Mouse (Mus musculus): ENCODE measurements at regions not wholly inside any gene's neighbourhood (a gene's known extent, or its start where the extent isn't known, plus 50 kb on each side); places are given as distances from the start of the nearest gene placed in this dataset.

DNA sequence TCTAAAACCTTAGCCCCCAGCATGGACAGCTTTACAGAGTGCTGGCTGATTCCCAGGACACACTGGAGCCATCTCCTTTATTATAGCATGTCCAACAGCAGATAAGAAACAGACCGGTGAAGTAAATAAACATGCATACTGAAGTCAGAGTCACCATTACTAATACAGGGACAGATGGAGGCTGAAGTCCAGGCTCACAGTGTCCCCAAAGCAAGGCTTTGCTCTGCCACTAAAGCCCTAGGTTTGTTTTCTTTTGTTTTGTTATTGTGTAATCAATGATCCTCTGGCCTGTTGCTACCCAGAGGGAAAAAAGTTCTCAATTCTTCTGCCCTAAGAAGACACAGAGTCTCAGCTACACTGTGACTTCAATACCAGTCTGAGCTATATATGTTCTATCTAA, 56.2 kb upstream of the Nt5e start:
- no peak overlapping the region for H3K27ac ChIP-seq (ENCODE audit: low read length)
- no peak overlapping the region for H3K4me2 ChIP-seq (ENCODE audit: low read length)
- H3K4me1 ChIP-seq (ENCODE audit: control insufficient read depth, insufficient read depth, low read length) = no peaks in the 10 kb centered on the region
- no peaks in the 10 kb centered on the region for H3K9me3 ChIP-seq (replicated peaks; ENCODE audit: control insufficient read depth, low read length, poor library complexity, severe bottlenecking)
- H3K36me3 ChIP-seq (ENCODE audit: control insufficient read depth, insufficient read depth, low read length) = no peaks in the 10 kb centered on the region
- H3K9ac ChIP-seq (ENCODE audit: low read depth, low read length) = no peak overlapping the region
- H3K4me3 ChIP-seq (ENCODE audit: low read depth, low read length) = no peak overlapping the region
- H3K27me3 ChIP-seq (ENCODE audit: control insufficient read depth, insufficient read depth, low read depth, low read length) = no peaks in the 10 kb centered on the region
- WGBS = 88% methylated on average over 1 of the region's 1 CpGs
- no peak for ATAC-seq

DNA sequence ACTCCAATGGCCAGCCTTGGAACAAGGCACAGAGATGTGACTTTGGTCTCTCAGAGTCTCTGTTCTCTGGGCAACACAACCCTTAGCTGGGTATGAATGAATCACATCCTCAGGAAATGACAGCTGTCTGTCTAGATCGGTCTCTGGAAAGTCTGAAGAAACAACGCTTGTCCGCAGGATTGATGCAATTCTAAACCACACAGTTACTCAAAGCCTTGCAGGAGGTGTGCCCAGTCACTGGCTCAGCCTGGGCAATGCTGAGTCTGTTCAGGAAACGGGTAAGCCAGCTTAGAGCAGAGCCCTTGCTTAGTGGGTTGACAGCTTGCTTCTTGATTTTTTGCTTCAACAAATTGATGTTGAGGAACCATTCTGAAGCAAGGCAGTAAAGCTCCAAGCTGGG, 53.7 kb upstream of the Nt5e start:
- H3K27ac ChIP-seq (ENCODE audit: low read length) = no peak overlapping the region
- no peak overlapping the region for H3K4me3 ChIP-seq (ENCODE audit: low read depth, low read length)
- no peaks in the 10 kb centered on the region for H3K4me1 ChIP-seq (ENCODE audit: control insufficient read depth, insufficient read depth, low read length)

DNA sequence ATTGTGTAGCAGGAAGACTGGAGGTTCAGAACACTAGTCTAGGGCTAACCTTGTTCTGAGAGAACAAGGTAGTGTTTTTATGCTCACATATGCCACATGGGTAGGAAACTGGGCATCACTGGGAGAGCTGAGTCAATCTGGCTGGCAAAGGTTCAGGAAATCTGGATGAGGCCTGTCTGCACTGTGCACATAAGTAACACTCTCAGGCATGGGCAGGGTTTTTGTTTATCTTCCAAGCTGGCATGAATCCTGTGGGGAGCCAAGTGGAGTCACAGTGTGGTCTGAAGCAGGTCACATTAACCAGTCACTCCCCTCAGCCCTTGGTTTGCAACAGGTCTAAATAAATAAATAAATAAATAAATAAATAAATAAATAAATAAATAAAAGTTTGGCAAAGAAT, 53.0 kb upstream of the Nt5e start:
- H3K4me3 ChIP-seq (ENCODE audit: low read depth, low read length) = no peak overlapping the region
- no peak overlapping the region for H3K9ac ChIP-seq (ENCODE audit: low read depth, low read length)
- H3K36me3 ChIP-seq (ENCODE audit: control insufficient read depth, insufficient read depth, low read length) = no peaks in the 10 kb centered on the region
- H3K27ac ChIP-seq (ENCODE audit: low read length) = no peak overlapping the region
- no peak for ATAC-seq
- no peaks in the 10 kb centered on the region for H3K9me3 ChIP-seq (replicated peaks; ENCODE audit: control insufficient read depth, low read length, poor library complexity, severe bottlenecking)
- H3K27me3 ChIP-seq (ENCODE audit: control insufficient read depth, insufficient read depth, low read depth, low read length) = no peaks in the 10 kb centered on the region
- no peak overlapping the region for H3K4me2 ChIP-seq (ENCODE audit: low read length)
- no peaks in the 10 kb centered on the region for H3K4me1 ChIP-seq (ENCODE audit: control insufficient read depth, insufficient read depth, low read length)

More for the DNA sequence above, 53.7 kb upstream of the Nt5e start:
- no peak for ATAC-seq
- Histone ChIP-seq H3K4me2 (ENCODE audit: low read length) (no peak overlapping the region), H3K36me3 (ENCODE audit: control insufficient read depth, insufficient read depth, low read length) (no peaks in the 10 kb centered on the region), H3K27me3 (ENCODE audit: control insufficient read depth, insufficient read depth, low read depth, low read length) (no peaks in the 10 kb centered on the region), H3K9ac (ENCODE audit: low read depth, low read length) (no peak overlapping the region), H3K9me3 (replicated peaks; ENCODE audit: control insufficient read depth, low read length, poor library complexity, severe bottlenecking) (no peaks in the 10 kb centered on the region)
- 86% methylated on average over 4 of the region's 4 CpGs for WGBS

DNA sequence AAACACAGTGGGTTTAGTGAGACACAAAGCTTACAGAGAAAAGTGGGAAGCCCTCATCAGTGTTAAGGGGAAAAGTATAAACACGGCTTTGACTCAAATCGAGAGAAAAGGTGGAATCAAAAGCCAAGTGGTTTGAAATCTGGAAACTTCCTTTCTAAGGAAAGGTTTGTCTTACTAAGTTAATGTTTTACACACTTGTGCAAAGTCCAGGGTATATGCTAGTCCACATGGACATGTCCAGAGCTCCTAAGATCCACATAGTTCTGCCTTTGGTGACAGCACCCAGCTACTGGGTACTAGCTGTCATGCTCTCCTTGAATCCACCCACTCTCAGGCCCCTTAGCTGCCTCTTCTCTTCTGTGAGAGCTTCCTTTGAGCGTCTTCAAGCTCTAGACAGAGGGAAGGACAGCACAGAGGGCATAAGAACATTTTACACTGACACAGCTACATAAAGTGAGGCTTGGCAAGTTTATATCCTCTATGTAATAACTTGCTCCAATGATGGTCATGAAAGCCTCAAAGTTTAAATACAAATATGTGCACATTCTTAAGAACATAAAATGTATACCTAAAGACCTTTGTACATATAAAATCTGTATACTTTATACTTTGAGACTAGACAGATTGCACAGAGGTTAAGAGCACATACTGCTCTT, 52.2 kb upstream of the Nt5e start:
- ATAC-seq = no peak
- H3K27ac ChIP-seq (ENCODE audit: low read length) = no peak overlapping the region
- 73% methylated on average over 3 of the region's 3 CpGs for WGBS
- no peak overlapping the region for H3K9ac ChIP-seq (ENCODE audit: low read depth, low read length)
- no peaks in the 10 kb centered on the region for H3K9me3 ChIP-seq (replicated peaks; ENCODE audit: control insufficient read depth, low read length, poor library complexity, severe bottlenecking)
- H3K4me2 ChIP-seq (ENCODE audit: low read length) = no peak overlapping the region
- H3K27me3 ChIP-seq (ENCODE audit: control insufficient read depth, insufficient read depth, low read depth, low read length) = no peaks in the 10 kb centered on the region
- H3K4me3 ChIP-seq (ENCODE audit: low read depth, low read length) = no peak overlapping the region
- H3K36me3 ChIP-seq (ENCODE audit: control insufficient read depth, insufficient read depth, low read length) = no peaks in the 10 kb centered on the region
- H3K4me1 ChIP-seq (ENCODE audit: control insufficient read depth, insufficient read depth, low read length) = no peaks in the 10 kb centered on the region

DNA sequence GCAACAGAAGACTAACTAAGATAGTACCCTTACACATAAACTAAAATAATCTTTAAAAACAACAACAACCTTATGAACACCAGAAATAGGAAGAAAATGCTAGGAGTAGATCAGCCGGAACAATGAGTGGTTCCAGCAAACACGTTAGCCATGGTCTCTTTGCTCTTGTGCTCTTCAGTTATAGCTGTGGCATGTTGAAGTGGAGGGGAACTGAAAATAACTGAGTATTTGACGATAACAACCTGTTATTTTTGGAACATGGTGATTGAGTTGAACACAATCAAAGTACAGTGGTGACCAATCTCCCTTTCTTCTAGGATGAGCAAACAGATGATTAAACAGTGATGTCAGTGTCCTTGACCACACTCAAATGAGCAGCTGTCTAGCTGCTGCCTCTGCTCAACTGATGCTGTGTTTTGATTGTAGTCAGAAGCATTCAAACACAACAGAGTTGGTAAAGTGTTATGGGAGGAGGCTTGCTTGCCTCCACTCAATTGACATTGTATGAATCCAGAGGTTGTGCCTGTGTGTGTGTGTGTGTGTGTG, 50.9 kb upstream of the Nt5e start:
- H3K27me3 ChIP-seq (ENCODE audit: control insufficient read depth, insufficient read depth, low read depth, low read length) = no peaks in the 10 kb centered on the region
- no peak overlapping the region for H3K27ac ChIP-seq (ENCODE audit: low read length)
- no peak overlapping the region for H3K9ac ChIP-seq (ENCODE audit: low read depth, low read length)
- H3K36me3 ChIP-seq (ENCODE audit: control insufficient read depth, insufficient read depth, low read length) = no peaks in the 10 kb centered on the region
- H3K4me2 ChIP-seq (ENCODE audit: low read length) = no peak overlapping the region
- H3K9me3 ChIP-seq (replicated peaks; ENCODE audit: control insufficient read depth, low read length, poor library complexity, severe bottlenecking) = no peaks in the 10 kb centered on the region
- no peak for ATAC-seq
- WGBS = 88% methylated on average over 3 of the region's 3 CpGs
- no peak overlapping the region for H3K4me3 ChIP-seq (ENCODE audit: low read depth, low read length)
- no peaks in the 10 kb centered on the region for H3K4me1 ChIP-seq (ENCODE audit: control insufficient read depth, insufficient read depth, low read length)

DNA sequence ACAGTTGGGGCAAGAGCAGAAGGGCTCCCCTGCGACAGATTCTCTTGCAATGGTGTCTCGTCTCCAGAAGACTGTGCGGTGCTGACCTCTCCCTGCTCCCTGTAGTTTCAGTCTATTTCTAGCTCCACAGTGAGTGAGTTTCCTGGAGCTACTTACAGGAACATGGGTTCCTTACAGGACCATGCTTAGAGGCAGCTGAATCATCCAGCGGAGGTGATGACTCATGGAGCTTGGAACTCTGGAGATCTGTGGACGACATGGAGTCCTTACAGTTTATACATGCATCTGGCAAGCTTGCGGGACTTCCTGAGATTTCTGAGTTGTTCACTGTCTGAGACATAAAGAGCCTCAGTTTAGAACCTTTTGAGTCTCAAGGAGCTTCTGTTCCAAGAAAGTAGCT, 50.0 kb upstream of the Nt5e start:
- no peak overlapping the region for H3K27ac ChIP-seq (ENCODE audit: low read length)
- no peaks in the 10 kb centered on the region for H3K27me3 ChIP-seq (ENCODE audit: control insufficient read depth, insufficient read depth, low read depth, low read length)
- H3K9me3 ChIP-seq (replicated peaks; ENCODE audit: control insufficient read depth, low read length, poor library complexity, severe bottlenecking) = no peaks in the 10 kb centered on the region
- H3K4me3 ChIP-seq (ENCODE audit: low read depth, low read length) = no peak overlapping the region
- ATAC-seq = no peak
- H3K4me1 ChIP-seq (ENCODE audit: control insufficient read depth, insufficient read depth, low read length) = no peaks in the 10 kb centered on the region
- H3K36me3 ChIP-seq (ENCODE audit: control insufficient read depth, insufficient read depth, low read length) = no peaks in the 10 kb centered on the region
- H3K4me2 ChIP-seq (ENCODE audit: low read length) = no peak overlapping the region
- H3K9ac ChIP-seq (ENCODE audit: low read depth, low read length) = no peak overlapping the region
- 92% methylated on average over 6 of the region's 6 CpGs for WGBS
